In genomic region chr14:68784395-68784794, GRCm38 (mm10) we compare ENCODE assay signal across 27 mouse cellular contexts.
"Had no signal": no experiment of that assay in that cellular context is flagged by ENCODE, and none has a peak within 500 bp of the region (broad histone marks: within the 10 kb centered on the region; RNA-seq: fewer than 3 reads in every experiment).

No protein-coding gene starts in this region.

- H3K4me1 ChIP-seq: heart, embryonic 13.5 days; heart, embryonic 15.5 days; hindbrain, embryonic 10.5 days; hindbrain, embryonic 12.5 days; intestine, embryonic 15.5 days; limb, embryonic 13.5 days; limb, embryonic 15.5 days; liver, embryonic 12.5 days had no signal

- H3K36me3 ChIP-seq: heart, embryonic 13.5 days; heart, embryonic 15.5 days; hindbrain, embryonic 10.5 days; hindbrain, embryonic 12.5 days; intestine, embryonic 15.5 days; limb, embryonic 13.5 days; limb, embryonic 15.5 days; liver, embryonic 12.5 days had no signal

- ATAC-seq: hindbrain, embryonic 16.5 days; inflammation-experienced regulatory T-cells, adult 6 months; intestine, embryonic 15.5 days; intestine, postnatal 0 days; liver, embryonic 12.5 days had no signal

- H3K9ac ChIP-seq: heart, embryonic 13.5 days; heart, embryonic 15.5 days; hindbrain, embryonic 12.5 days; hindbrain, embryonic 14.5 days; intestine, embryonic 15.5 days; limb, embryonic 13.5 days; limb, embryonic 15.5 days; liver, embryonic 12.5 days; liver, embryonic 14.5 days had no signal

- H3K27ac ChIP-seq: gastrocnemius, adult 2 months; heart, adult 2 months; heart, embryonic 13.5 days; heart, embryonic 15.5 days; hindbrain, embryonic 10.5 days; hindbrain, embryonic 12.5 days; hindbrain, embryonic 14.5 days; intestine, embryonic 15.5 days; layer of hippocampus, adult 2 months; limb, embryonic 13.5 days; limb, embryonic 15.5 days; liver, embryonic 12.5 days; liver, embryonic 14.5 days had no signal

- DNase-seq: gastrocnemius, adult 2 months; gastrocnemius, postnatal 10 days; gastrocnemius, postnatal 25 days; heart, adult 2 months; heart, postnatal 4 days; kidney, adult 18-20 months; kidney, adult 8-10 months; kidney, postnatal 10 days; kidney, postnatal 25 days; kidney, postnatal 4 days; layer of hippocampus, postnatal 36 days; left cerebral cortex, postnatal 4 days had no signal

- H3K9me3 ChIP-seq: heart, embryonic 13.5 days; heart, embryonic 15.5 days; hindbrain, embryonic 10.5 days; hindbrain, embryonic 12.5 days; intestine, embryonic 15.5 days; limb, embryonic 13.5 days; limb, embryonic 15.5 days; liver, embryonic 12.5 days had no signal

- H3K4me3 ChIP-seq: gastrocnemius, adult 2 months; heart, adult 2 months; heart, embryonic 13.5 days; heart, embryonic 15.5 days; hindbrain, embryonic 10.5 days; hindbrain, embryonic 12.5 days; intestine, embryonic 15.5 days; layer of hippocampus, adult 2 months; limb, embryonic 13.5 days; limb, embryonic 15.5 days; liver, embryonic 12.5 days had no signal

- H3K4me2 ChIP-seq: heart, embryonic 11.5 days; heart, embryonic 13.5 days; heart, embryonic 15.5 days; hindbrain, embryonic 12.5 days; hindbrain, embryonic 14.5 days; intestine, embryonic 15.5 days; limb, embryonic 13.5 days; limb, embryonic 15.5 days; liver, embryonic 12.5 days had no signal

- H3K27me3 ChIP-seq: heart, embryonic 13.5 days; heart, embryonic 15.5 days; hindbrain, embryonic 12.5 days; intestine, embryonic 15.5 days; limb, embryonic 13.5 days; limb, embryonic 15.5 days; liver, embryonic 12.5 days had no signal
